ENCODE assay signal across 9 mouse cellular contexts in the genomic region with DNA sequence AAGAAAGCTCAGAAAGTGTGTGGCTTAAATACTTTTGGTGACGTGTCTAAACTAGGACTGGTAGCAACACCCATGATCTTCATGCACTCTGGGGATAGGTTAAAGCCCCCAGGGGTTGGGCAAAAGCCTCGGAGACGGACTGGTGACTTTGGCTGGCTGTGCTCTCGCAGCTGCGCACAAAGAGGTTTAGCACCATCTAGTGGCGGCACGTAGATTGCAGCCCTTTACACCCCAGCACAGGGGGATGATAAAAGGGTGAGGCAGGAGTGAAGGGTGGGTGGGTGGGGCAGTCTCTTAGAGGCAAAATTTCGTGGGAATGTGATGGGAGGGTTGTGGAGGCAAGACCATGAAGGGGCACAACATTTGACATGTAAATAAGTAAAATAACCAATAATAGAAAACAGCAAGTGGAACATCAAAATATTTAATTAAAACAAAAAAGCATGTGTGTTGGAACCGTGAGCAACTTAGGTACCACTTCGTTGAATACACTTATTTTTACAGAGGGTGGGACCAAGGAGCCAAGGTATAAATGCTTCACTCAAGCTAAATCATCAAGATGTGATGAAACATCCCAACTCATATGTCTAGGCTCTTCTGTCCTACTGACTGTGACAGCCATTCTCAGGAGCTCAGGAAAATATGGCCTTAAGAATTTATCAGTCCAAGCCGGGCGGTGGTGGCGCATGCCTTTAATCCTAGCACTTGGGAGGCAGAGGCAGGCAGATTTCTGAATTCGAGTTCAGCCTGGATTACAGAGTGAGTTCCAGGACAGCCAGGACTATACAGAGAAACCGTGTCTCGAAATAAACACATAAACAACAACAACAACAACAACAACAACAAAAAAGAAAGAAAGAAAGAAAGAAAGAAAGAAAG. TPM values are rescaled to one million over a fixed set of nuclear protein-coding genes. Genes with fewer than 3 reads are reported as not detected.
DNase-seq lines count a peak whose midpoint lies in the region; ATAC-seq lines count a peak whose summit lies in the region.
"Not testable (repeated sequence)": the region's sequence is repeated elsewhere in the genome, so short reads cannot be mapped to it uniquely, and the experiment has no call there.
"Had no signal": no experiment of that assay in that cellular context is flagged by ENCODE, and none has a peak within 500 bp of the region (broad histone marks: within the 10 kb centered on the region; RNA-seq: fewer than 3 reads in every experiment).

No protein-coding gene starts in this region.

- not testable (repeated sequence) for H3K27ac ChIP-seq in embryonic facial prominence, embryonic 13.5 days; midbrain, embryonic 10.5 days (replicated peaks)

- not testable (repeated sequence) for H3K4me1 ChIP-seq in embryonic facial prominence, embryonic 13.5 days; midbrain, embryonic 10.5 days

- H3K9ac ChIP-seq in embryonic facial prominence, embryonic 13.5 days, result not testable (repeated sequence)

- 35% methylated on average over 16 of the region's 16 CpGs for WGBS in embryonic facial prominence, embryonic 13.5 days
- WGBS in midbrain, embryonic 10.5 days, result 42% methylated on average over 15 of the region's 16 CpGs

- not testable (repeated sequence) for ATAC-seq in embryonic facial prominence, embryonic 13.5 days (ENCODE audit: insufficient number of reproducible peaks, insufficient read depth, low FRiP score, low TSS enrichment, low read depth)

- H3K4me2 ChIP-seq in embryonic facial prominence, embryonic 13.5 days, result peak overlapping the region; percentile 50

- H3K27me3 ChIP-seq in embryonic facial prominence, embryonic 13.5 days, result peaks cover 40% of the 10 kb centered on the region
- H3K27me3 ChIP-seq in midbrain, embryonic 10.5 days (ENCODE audit: low read depth, poor library complexity, severe bottlenecking), result peaks cover 43% of the 10 kb centered on the region

- not testable (repeated sequence) for H3K9me3 ChIP-seq in embryonic facial prominence, embryonic 13.5 days; midbrain, embryonic 10.5 days (replicated peaks)

- peak; percentile 47 for DNase-seq in adrenal gland, adult 8-10 months
- DNase-seq in heart, adult 9 months (ENCODE audit: low spot score in 2 of 2), result peak; percentile 47 to 65
- peak; percentile 50 for DNase-seq in kidney, adult 11 months
- peak; percentile 57 to 68 for DNase-seq in left cerebral cortex, postnatal 36 days (ENCODE audit: low spot score in 2 of 2)
- peak; percentile 50 for DNase-seq in midbrain, embryonic 10.5 days (ENCODE audit: low spot score)
- DNase-seq in right cerebral cortex, postnatal 4 days, result peak; percentile 80
- peak; percentile 60 to 63 for DNase-seq in urinary bladder, postnatal 36 days (ENCODE audit: low spot score in 2 of 2)

- not testable (repeated sequence) for H3K36me3 ChIP-seq in embryonic facial prominence, embryonic 13.5 days; midbrain, embryonic 10.5 days

- peak overlapping the region; percentile 17; the same call in 1 of the 2 replicates for H3K4me3 ChIP-seq in embryonic facial prominence, embryonic 13.5 days
- peak overlapping the region; percentile 34; the same call in 1 of the 2 replicates for H3K4me3 ChIP-seq in midbrain, embryonic 10.5 days

- intact Hi-C loops in left cerebral cortex, postnatal 36 days (cut with DNase I), result loop anchor here (5.0 kb wide), 1 partner anchor 132 kb away; no protein-coding TSS in a partner anchor

RNA-seq across cellular contexts. Expression of gene H60b, which starts 5.6 kb away (rescaled TPM):
- under 1 TPM in 1 of 4 experiments, not detected in 3; 0.38 TPM for total RNA-seq in adrenal gland, adult 8-10 months (2022)
- polyA plus RNA-seq in embryonic facial prominence, embryonic 13.5 days (2015; fragmentation: Nextera tagmentation; extraction: Ambion mirVana), result 0.37 and 1.3 TPM in 2 replicates
- total RNA-seq in left cerebral cortex, postnatal 36 days (2021), result under 1 TPM; 0.50 to 0.69 TPM
- 1.3 and 1.5 TPM in 2 replicates for polyA plus RNA-seq in midbrain, embryonic 10.5 days (2016; fragmentation: Nextera tagmentation; extraction: Ambion mirVana)
- total RNA-seq: common myeloid progenitor, adult 5-6 weeks had no signal

RNA-seq across cellular contexts. Expression of gene Raet1e, which starts 5.6 kb away (rescaled TPM):
- total RNA-seq in adrenal gland, adult 8-10 months (2022), result 1 to 10 TPM in 2 of 4 experiments, not detected in 2; 2.4 to 3.8 TPM
- polyA plus RNA-seq in embryonic facial prominence, embryonic 13.5 days (2015; fragmentation: Nextera tagmentation; extraction: Ambion mirVana), result 5.8 and 6.6 TPM in 2 replicates
- total RNA-seq in left cerebral cortex, postnatal 36 days (2021), result not detected
- 18.3 and 21.8 TPM in 2 replicates for polyA plus RNA-seq in midbrain, embryonic 10.5 days (2016; fragmentation: Nextera tagmentation; extraction: Ambion mirVana)
- total RNA-seq: common myeloid progenitor, adult 5-6 weeks had no signal

RNA-seq across cellular contexts. Expression of gene E030030I06Rik, which starts 14.9 kb away (rescaled TPM):
- 1 to 10 TPM; 3.8 to 8.9 (median 7.0) TPM for total RNA-seq in adrenal gland, adult 8-10 months (2022)
- polyA plus RNA-seq in embryonic facial prominence, embryonic 13.5 days (2015; fragmentation: Nextera tagmentation; extraction: Ambion mirVana), result 18.9 and 20.0 TPM in 2 replicates
- 1 to 10 TPM in 1 of 2 experiments, under 1 TPM in 1; 0.86 to 2.5 TPM for total RNA-seq in left cerebral cortex, postnatal 36 days (2021)
- 25.1 and 37.3 TPM in 2 replicates for polyA plus RNA-seq in midbrain, embryonic 10.5 days (2016; fragmentation: Nextera tagmentation; extraction: Ambion mirVana)
